Mouse (Mus musculus) stomach, embryonic 15.5 days (tissue): ENCODE data around the gene Cyp2d11. TPM values are rescaled to one million over a fixed set of nuclear protein-coding genes. Genes with fewer than 3 reads are reported as not detected.
"Not testable (repeated sequence)": the region's sequence is repeated elsewhere in the genome, so short reads cannot be mapped to it uniquely, and the experiment has no call there.

Experiments used
- ATAC-seq: fragments of 200-750 bp; cut with Nextera tagmentation; 2 replicates; pipeline ENCODE4 v1.8.0; 2017; ENCODE audit warnings: low read depth, moderate number of reproducible peaks, moderate TSS enrichment; ENCODE audit not compliant: insufficient read depth, low FRiP score
- H3K27ac ChIP-seq: fragments of 300-500 bp; sonication (generic); 2 replicates; pipeline ENCODE4 v1.5.1; 2015; ENCODE audit warnings: mild to moderate bottlenecking, inconsistent platforms
- H3K27me3 ChIP-seq: fragments of 300-500 bp; sonication (generic); replicated peaks from 2 replicates; pipeline ENCODE4 v1.6.1; 2015; ENCODE audit warnings: inconsistent platforms
- H3K36me3 ChIP-seq: fragments of 300-500 bp; sonication (generic); 2 replicates; pipeline ENCODE4 v1.6.1; 2015; ENCODE audit warnings: inconsistent platforms
- H3K4me1 ChIP-seq: fragments of 300-500 bp; sonication (generic); 2 replicates; pipeline ENCODE4 v1.6.1; 2015; ENCODE audit warnings: inconsistent platforms
- H3K4me2 ChIP-seq: fragments of 300-500 bp; sonication (generic); 2 replicates; pipeline ENCODE4 v1.6.1; 2015; ENCODE audit warnings: mild to moderate bottlenecking, inconsistent platforms
- H3K4me3 ChIP-seq: fragments of 300-500 bp; sonication (generic); replicated peaks from 2 replicates; pipeline ENCODE4 v1.5.1; 2015; ENCODE audit warnings: inconsistent platforms
- H3K9ac ChIP-seq: fragments of 300-500 bp; sonication (generic); 2 replicates; pipeline ENCODE4 v1.6.1; 2015; ENCODE audit warnings: inconsistent platforms
- H3K9me3 ChIP-seq: fragments of 300-500 bp; sonication (generic); 2 replicates; pipeline ENCODE4 v1.6.1; 2016; ENCODE audit warnings: inconsistent platforms
- WGBS: fragments of 180-500 bp; shearing (Covaris S2); methylation state at CpG from one replicate; pipeline ENCODE4 v1.1.7; 2015; 5-methylcytosine and 5-hydroxymethylcytosine counted together
- polyA plus RNA-seq: library from polyadenylated mRNA; unstranded; fragments of >200 nt; fragmentation: Nextera tagmentation; extraction: Ambion mirVana; gene quantifications from 2 replicates; pipeline ENCODE4 v1.2.1, GENCODE M21; 2015

Cyp2d11 gene
- polyA plus RNA-seq, 1 experiment from 2014 or later = not detected

- Histone ChIP-seq H3K9me3 (no peaks in the 10 kb centered on the region), H3K4me3 (no peak within 1 kb of the TSS), H3K9ac (no peak within 1 kb of the TSS), H3K4me2 (no peak within 1 kb of the TSS), H3K4me1 (no peaks in the 10 kb centered on the region), H3K27ac (no peak within 1 kb of the TSS), H3K27me3 (no peaks in the 10 kb centered on the region), H3K36me3 (no peaks in the 10 kb centered on the region)
- no peak for ATAC-seq
- WGBS = 89% methylated on average over 6 of the region's 6 CpGs
These were observed 13.2 kb upstream of the Cyp2d11 start, which contains the start of gene Cyp2d10 for GRCm38 (mm10) chr15:82406981-82407380. Cyp2d10 (minus strand) TSS chr15:82407195.

- Histone ChIP-seq H3K4me3 (no peak overlapping the region), H3K36me3 (no peaks in the 10 kb centered on the region), H3K4me2 (no peak overlapping the region), H3K27me3 (no peaks in the 10 kb centered on the region), H3K4me1 (no peaks in the 10 kb centered on the region), H3K27ac (no peak overlapping the region), H3K9me3 (no peaks in the 10 kb centered on the region), H3K9ac (no peak overlapping the region)
- no peak for ATAC-seq
- 85% methylated on average over 3 of the region's 3 CpGs for WGBS
These were observed 10.3 kb upstream of the Cyp2d11 start for GRCm38 (mm10) chr15:82404163-82404562.

- no peak overlapping the region for H3K4me2 ChIP-seq
- H3K9ac ChIP-seq = no peak overlapping the region
- no peaks in the 10 kb centered on the region for H3K36me3 ChIP-seq
- no peak for ATAC-seq
- H3K9me3 ChIP-seq = no peaks in the 10 kb centered on the region
- no peak overlapping the region for H3K27ac ChIP-seq
- no peaks in the 10 kb centered on the region for H3K27me3 ChIP-seq
- 95% methylated on average over 9 of the region's 9 CpGs for WGBS
- H3K4me3 ChIP-seq = no peak overlapping the region
- H3K4me1 ChIP-seq = no peaks in the 10 kb centered on the region
These were observed 9.8 kb upstream of the Cyp2d11 start for GRCm38 (mm10) chr15:82403606-82404005.

GRCm38 (mm10) chr15:82402741-82403140 is 8.9 kb upstream of the Cyp2d11 start:
- 84% methylated on average over 6 of the region's 6 CpGs for WGBS
- ATAC-seq = no peak
- Histone ChIP-seq H3K27me3 (no peaks in the 10 kb centered on the region), H3K4me2 (no peak overlapping the region), H3K4me1 (no peaks in the 10 kb centered on the region), H3K9me3 (no peaks in the 10 kb centered on the region), H3K9ac (no peak overlapping the region), H3K36me3 (no peaks in the 10 kb centered on the region), H3K27ac (no peak overlapping the region), H3K4me3 (no peak overlapping the region)

- no peak for ATAC-seq
- Histone ChIP-seq H3K9me3 (no peaks in the 10 kb centered on the region), H3K9ac (no peak overlapping the region), H3K4me2 (no peak overlapping the region), H3K4me3 (no peak overlapping the region), H3K36me3 (no peaks in the 10 kb centered on the region), H3K4me1 (no peaks in the 10 kb centered on the region), H3K27ac (no peak overlapping the region), H3K27me3 (no peaks in the 10 kb centered on the region)
These were observed 8.3 kb upstream of the Cyp2d11 start for GRCm38 (mm10) chr15:82402106-82402505.

- Histone ChIP-seq H3K27ac (no peak overlapping the region), H3K9ac (no peak overlapping the region), H3K9me3 (no peaks in the 10 kb centered on the region), H3K4me2 (no peak overlapping the region), H3K27me3 (no peaks in the 10 kb centered on the region), H3K36me3 (no peaks in the 10 kb centered on the region), H3K4me1 (no peaks in the 10 kb centered on the region), H3K4me3 (no peak overlapping the region)
- 73% methylated on average over 2 of the region's 2 CpGs for WGBS
- no peak for ATAC-seq
These were observed 7.7 kb upstream of the Cyp2d11 start for GRCm38 (mm10) chr15:82401516-82401915.

- H3K27ac ChIP-seq, H3K27me3 ChIP-seq, H3K4me2 ChIP-seq, H3K9me3 ChIP-seq, H3K36me3 ChIP-seq, ATAC-seq, H3K4me3 ChIP-seq, H3K9ac ChIP-seq, H3K4me1 ChIP-seq: not testable (repeated sequence)
- WGBS = 61% methylated on average over 3 of the region's 3 CpGs
These were observed 2.1 kb upstream of the Cyp2d11 start for GRCm38 (mm10) chr15:82395955-82396354.

GRCm38 (mm10) chr15:82389916-82390315 is 3.9 kb downstream of the Cyp2d11 start:
- WGBS = 92% methylated on average over 10 of the region's 10 CpGs
- not testable (repeated sequence) for H3K4me3 ChIP-seq, H3K4me2 ChIP-seq, H3K9ac ChIP-seq, H3K4me1 ChIP-seq, H3K27ac ChIP-seq, H3K9me3 ChIP-seq, H3K27me3 ChIP-seq, ATAC-seq, H3K36me3 ChIP-seq

GRCm38 (mm10) chr15:82385729-82386128 is 8.1 kb downstream of the Cyp2d11 start:
- no peaks in the 10 kb centered on the region for H3K36me3 ChIP-seq
- H3K9ac ChIP-seq = no peak overlapping the region
- H3K4me3 ChIP-seq = no peak overlapping the region
- WGBS = 71% methylated on average over 2 of the region's 2 CpGs
- no peak for ATAC-seq
- H3K27me3 ChIP-seq = no peaks in the 10 kb centered on the region
- no peaks in the 10 kb centered on the region for H3K9me3 ChIP-seq
- H3K27ac ChIP-seq = no peak overlapping the region
- H3K4me2 ChIP-seq = no peak overlapping the region
- H3K4me1 ChIP-seq = 0 out of 2 replicates have a peak, but pooled peaks cover 3% of the 10 kb centered on the region

GRCm38 (mm10) chr15:82382441-82382840 is 11.4 kb downstream of the Cyp2d11 start:
- Histone ChIP-seq H3K4me1 (0 out of 2 replicates have a peak, but pooled peaks cover 21% of the 10 kb centered on the region), H3K4me2 (no peak overlapping the region), H3K9me3 (no peaks in the 10 kb centered on the region), H3K27me3 (no peaks in the 10 kb centered on the region), H3K9ac (no peak overlapping the region), H3K36me3 (no peaks in the 10 kb centered on the region), H3K4me3 (no peak overlapping the region), H3K27ac (no peak overlapping the region)
- WGBS = 83% methylated on average over 2 of the region's 2 CpGs
- ATAC-seq = no peak

GRCm38 (mm10) chr15:82380714-82381062 is 13.1 kb downstream of the Cyp2d11 start:
- Histone ChIP-seq H3K4me3 (peak overlapping the region; percentile 12; the same call in 1 of the 2 replicates), H3K27ac (no peak overlapping the region), H3K4me2 (peak overlapping the region; percentile 88), H3K36me3 (no peaks in the 10 kb centered on the region), H3K9ac (no peak overlapping the region), H3K27me3 (no peaks in the 10 kb centered on the region), H3K4me1 (0 out of 2 replicates have a peak, but pooled peaks cover 25% of the 10 kb centered on the region), H3K9me3 (no peaks in the 10 kb centered on the region)
- ATAC-seq = no peak
- WGBS = 28% methylated on average over 7 of the region's 7 CpGs

- H3K9ac ChIP-seq = 0 out of 2 replicates have a peak within 1 kb of the TSS, but pooled peaks have one; percentile 26
- peak; percentile 54 for ATAC-seq
- no peaks in the 10 kb centered on the region for H3K36me3 ChIP-seq
These were observed 13.7 kb downstream of the Cyp2d11 start, which contains the start of gene Cyp2d22 for GRCm38 (mm10) chr15:82379871-82380713. Cyp2d22 (minus strand) TSS chr15:82380260.

More at GRCm38 (mm10) chr15:82379871-82380713, 13.7 kb downstream of the Cyp2d11 start, which contains the start of gene Cyp2d22:
- 1% methylated on average over 17 of the region's 24 CpGs for WGBS
- peak within 1 kb of the TSS; percentile 88 for H3K4me2 ChIP-seq
- H3K27me3 ChIP-seq = no peaks in the 10 kb centered on the region
- H3K4me3 ChIP-seq = peak within 1 kb of the TSS; percentile 45
- H3K9me3 ChIP-seq = no peaks in the 10 kb centered on the region
- peak within 1 kb of the TSS; percentile 75 for H3K27ac ChIP-seq
- 0 out of 2 replicates have a peak, but pooled peaks cover 25% of the 10 kb centered on the region for H3K4me1 ChIP-seq
